Mouse (Mus musculus): ENCODE measurements around the gene Tgm4. TPM values are rescaled to one million over a fixed set of nuclear protein-coding genes. Genes with fewer than 3 reads are reported as not detected.

Gene Tgm4
- polyA plus RNA-seq, 1 experiment from 2014 or later, result 0.68 TPM

GRCm38 (mm10) chr9:123031496-123032246 lies 2.9 kb upstream of the Tgm4 start:
- no peak overlapping the region for H3K4me3 ChIP-seq (ENCODE audit: low read length)
- no peak overlapping the region for H3K9ac ChIP-seq (ENCODE audit: low read length)
- no peaks in the 10 kb centered on the region for H3K27me3 ChIP-seq (ENCODE audit: control insufficient read depth, insufficient read depth, low read length)
- no peaks in the 10 kb centered on the region for H3K9me3 ChIP-seq (replicated peaks; ENCODE audit: control insufficient read depth, low read length)
- H3K4me1 ChIP-seq (ENCODE audit: control insufficient read depth, insufficient read depth, low read length), result no peaks in the 10 kb centered on the region
- no peak overlapping the region for H3K4me2 ChIP-seq (ENCODE audit: low read depth, low read length)
- no peaks in the 10 kb centered on the region for H3K36me3 ChIP-seq (ENCODE audit: control insufficient read depth, insufficient read depth)
- no peak for ATAC-seq (replicated peaks; ENCODE audit: extremely low read depth, insufficient read depth, low FRiP score)
- 74% methylated on average over 13 of the region's 13 CpGs for WGBS
- no peak overlapping the region for H3K27ac ChIP-seq (ENCODE audit: low read length)

GRCm38 (mm10) chr9:123047665-123048064 lies 13.1 kb downstream of the Tgm4 start:
- H3K27me3 ChIP-seq (ENCODE audit: control insufficient read depth, insufficient read depth, low read length), result no peaks in the 10 kb centered on the region
- 90% methylated on average over 1 of the region's 1 CpGs for WGBS
- no peaks in the 10 kb centered on the region for H3K36me3 ChIP-seq (ENCODE audit: control insufficient read depth, insufficient read depth)
- ATAC-seq (replicated peaks; ENCODE audit: extremely low read depth, insufficient read depth, low FRiP score), result no peak
- H3K4me2 ChIP-seq (ENCODE audit: low read depth, low read length), result no peak overlapping the region
- H3K9me3 ChIP-seq (replicated peaks; ENCODE audit: control insufficient read depth, low read length), result no peaks in the 10 kb centered on the region
- no peak overlapping the region for H3K4me3 ChIP-seq (ENCODE audit: low read length)
- H3K9ac ChIP-seq (ENCODE audit: low read length), result no peak overlapping the region
- no peak overlapping the region for H3K27ac ChIP-seq (ENCODE audit: low read length)
- H3K4me1 ChIP-seq (ENCODE audit: control insufficient read depth, insufficient read depth, low read length), result no peaks in the 10 kb centered on the region

- Histone ChIP-seq H3K9me3 (replicated peaks; ENCODE audit: control insufficient read depth, low read length) (no peaks in the 10 kb centered on the region), H3K36me3 (ENCODE audit: control insufficient read depth, insufficient read depth) (no peaks in the 10 kb centered on the region), H3K4me2 (ENCODE audit: low read depth, low read length) (no peak overlapping the region), H3K27ac (ENCODE audit: low read length) (no peak overlapping the region), H3K27me3 (ENCODE audit: control insufficient read depth, insufficient read depth, low read length) (no peaks in the 10 kb centered on the region), H3K4me3 (ENCODE audit: low read length) (no peak overlapping the region), H3K9ac (ENCODE audit: low read length) (no peak overlapping the region), H3K4me1 (ENCODE audit: control insufficient read depth, insufficient read depth, low read length) (no peaks in the 10 kb centered on the region)
- no peak for ATAC-seq (replicated peaks; ENCODE audit: extremely low read depth, insufficient read depth, low FRiP score)
These were observed 24.3 kb downstream of the Tgm4 start for GRCm38 (mm10) chr9:123058724-123059292.

- Histone ChIP-seq H3K27ac (ENCODE audit: low read length) (no peak overlapping the region), H3K36me3 (ENCODE audit: control insufficient read depth, insufficient read depth) (no peaks in the 10 kb centered on the region), H3K9ac (ENCODE audit: low read length) (no peak overlapping the region), H3K27me3 (ENCODE audit: control insufficient read depth, insufficient read depth, low read length) (no peaks in the 10 kb centered on the region), H3K4me3 (ENCODE audit: low read length) (no peak overlapping the region), H3K9me3 (replicated peaks; ENCODE audit: control insufficient read depth, low read length) (no peaks in the 10 kb centered on the region), H3K4me2 (ENCODE audit: low read depth, low read length) (no peak overlapping the region), H3K4me1 (ENCODE audit: control insufficient read depth, insufficient read depth, low read length) (no peaks in the 10 kb centered on the region)
- no peak for ATAC-seq (replicated peaks; ENCODE audit: extremely low read depth, insufficient read depth, low FRiP score)
- WGBS, result 75% methylated on average over 3 of the region's 3 CpGs
These were observed 25.6 kb downstream of the Tgm4 start for GRCm38 (mm10) chr9:123060172-123060571.

- Histone ChIP-seq H3K4me1 (ENCODE audit: control insufficient read depth, insufficient read depth, low read length) (no peaks in the 10 kb centered on the region), H3K27ac (ENCODE audit: low read length) (no peak overlapping the region), H3K4me3 (ENCODE audit: low read length) (no peak overlapping the region), H3K9me3 (replicated peaks; ENCODE audit: control insufficient read depth, low read length) (no peaks in the 10 kb centered on the region), H3K36me3 (ENCODE audit: control insufficient read depth, insufficient read depth) (peaks cover 40% of the 10 kb centered on the region), H3K9ac (ENCODE audit: low read length) (no peak overlapping the region), H3K27me3 (ENCODE audit: control insufficient read depth, insufficient read depth, low read length) (no peaks in the 10 kb centered on the region), H3K4me2 (ENCODE audit: low read depth, low read length) (no peak overlapping the region)
- 88% methylated on average over 5 of the region's 5 CpGs for WGBS
- ATAC-seq (replicated peaks; ENCODE audit: extremely low read depth, insufficient read depth, low FRiP score), result no peak
These were observed 44.6 kb downstream of the Tgm4 start for GRCm38 (mm10) chr9:123079149-123079548.

GRCm38 (mm10) chr9:123080355-123080754 lies 45.8 kb downstream of the Tgm4 start:
- no peak for ATAC-seq (replicated peaks; ENCODE audit: extremely low read depth, insufficient read depth, low FRiP score)
- Histone ChIP-seq H3K36me3 (ENCODE audit: control insufficient read depth, insufficient read depth) (peaks cover 45% of the 10 kb centered on the region), H3K9ac (ENCODE audit: low read length) (no peak overlapping the region), H3K27ac (ENCODE audit: low read length) (no peak overlapping the region), H3K9me3 (replicated peaks; ENCODE audit: control insufficient read depth, low read length) (no peaks in the 10 kb centered on the region), H3K4me2 (ENCODE audit: low read depth, low read length) (no peak overlapping the region), H3K4me3 (ENCODE audit: low read length) (no peak overlapping the region), H3K27me3 (ENCODE audit: control insufficient read depth, insufficient read depth, low read length) (no peaks in the 10 kb centered on the region), H3K4me1 (ENCODE audit: control insufficient read depth, insufficient read depth, low read length) (no peaks in the 10 kb centered on the region)
- WGBS, result 86% methylated on average over 7 of the region's 7 CpGs

- Histone ChIP-seq H3K9me3 (replicated peaks; ENCODE audit: control insufficient read depth, low read length) (no peaks in the 10 kb centered on the region), H3K4me1 (ENCODE audit: control insufficient read depth, insufficient read depth, low read length) (no peaks in the 10 kb centered on the region), H3K4me3 (ENCODE audit: low read length) (no peak overlapping the region), H3K9ac (ENCODE audit: low read length) (no peak overlapping the region), H3K4me2 (ENCODE audit: low read depth, low read length) (no peak overlapping the region), H3K27me3 (ENCODE audit: control insufficient read depth, insufficient read depth, low read length) (no peaks in the 10 kb centered on the region), H3K36me3 (ENCODE audit: control insufficient read depth, insufficient read depth) (peaks cover 46% of the 10 kb centered on the region), H3K27ac (ENCODE audit: low read length) (no peak overlapping the region)
- WGBS, result 82% methylated on average over 1 of the region's 1 CpGs
- ATAC-seq (replicated peaks; ENCODE audit: extremely low read depth, insufficient read depth, low FRiP score), result no peak
These were observed 46.3 kb downstream of the Tgm4 start for GRCm38 (mm10) chr9:123080796-123081195.

GRCm38 (mm10) chr9:123085373-123085772 lies 50.8 kb downstream of the Tgm4 start:
- 79% methylated on average over 1 of the region's 1 CpGs for WGBS
- peaks cover 33% of the 10 kb centered on the region for H3K36me3 ChIP-seq (ENCODE audit: control insufficient read depth, insufficient read depth)
- H3K4me2 ChIP-seq (ENCODE audit: low read depth, low read length), result no peak overlapping the region
- no peak overlapping the region for H3K27ac ChIP-seq (ENCODE audit: low read length)
- H3K9ac ChIP-seq (ENCODE audit: low read length), result no peak overlapping the region
- H3K4me1 ChIP-seq (ENCODE audit: control insufficient read depth, insufficient read depth, low read length), result no peaks in the 10 kb centered on the region
- H3K4me3 ChIP-seq (ENCODE audit: low read length), result no peak overlapping the region
- H3K27me3 ChIP-seq (ENCODE audit: control insufficient read depth, insufficient read depth, low read length), result no peaks in the 10 kb centered on the region
- no peak for ATAC-seq (replicated peaks; ENCODE audit: extremely low read depth, insufficient read depth, low FRiP score)
- no peaks in the 10 kb centered on the region for H3K9me3 ChIP-seq (replicated peaks; ENCODE audit: control insufficient read depth, low read length)

GRCm38 (mm10) chr9:123087558-123087957 lies 53.0 kb downstream of the Tgm4 start:
- no peaks in the 10 kb centered on the region for H3K9me3 ChIP-seq (replicated peaks; ENCODE audit: control insufficient read depth, low read length)
- no peaks in the 10 kb centered on the region for H3K4me1 ChIP-seq (ENCODE audit: control insufficient read depth, insufficient read depth, low read length)
- H3K36me3 ChIP-seq (ENCODE audit: control insufficient read depth, insufficient read depth), result peaks cover 35% of the 10 kb centered on the region
- no peak overlapping the region for H3K4me3 ChIP-seq (ENCODE audit: low read length)
- H3K27ac ChIP-seq (ENCODE audit: low read length), result no peak overlapping the region; the same call in 1 of the 2 replicates
- no peak for ATAC-seq (replicated peaks; ENCODE audit: extremely low read depth, insufficient read depth, low FRiP score)
- no peak overlapping the region for H3K4me2 ChIP-seq (ENCODE audit: low read depth, low read length)
- 42% methylated on average over 3 of the region's 3 CpGs for WGBS
- H3K9ac ChIP-seq (ENCODE audit: low read length), result no peak overlapping the region
- H3K27me3 ChIP-seq (ENCODE audit: control insufficient read depth, insufficient read depth, low read length), result no peaks in the 10 kb centered on the region
